Mouse (Mus musculus): Measurements from ENCODE around the gene Gm11042. TPM values are rescaled to one million over a fixed set of nuclear protein-coding genes. Genes with fewer than 3 reads are reported as not detected.

The Gm11042 gene
- polyA plus RNA-seq (2012; rRNA removed): not detected in 2 replicates

GRCm38 (mm10) chr12:74316344-74316973 lies at the start of gene Gm11042:
Gm11042 (minus strand) TSS chr12:74316394.
- peak; percentile 71 for DNase-seq (ENCODE audit: low read depth)
- no peak for TF ChIP-seq POLR2A (IDR thresholded peaks at IDR 0.05; ENCODE audit: borderline replicate concordance, extremely low read depth, insufficient read depth, insufficient read length, poor library complexity, severe bottlenecking)

GRCm38 (mm10) chr12:74364477-74364876 lies 48.3 kb upstream of the Gm11042 start:
- TF ChIP-seq POLR2A (IDR thresholded peaks at IDR 0.05; ENCODE audit: borderline replicate concordance, extremely low read depth, insufficient read depth, insufficient read length, poor library complexity, severe bottlenecking) (no peak), CTCF (IDR thresholded peaks at IDR 0.05; ENCODE audit: borderline replicate concordance, extremely low read depth, insufficient read depth, insufficient read length) (no peak)
- no peak for DNase-seq (ENCODE audit: low read depth)

GRCm38 (mm10) chr12:74363076-74363475 lies 46.9 kb upstream of the Gm11042 start:
- peak; percentile 54 for DNase-seq (ENCODE audit: low read depth)
- TF ChIP-seq POLR2A (IDR thresholded peaks at IDR 0.05; ENCODE audit: borderline replicate concordance, extremely low read depth, insufficient read depth, insufficient read length, poor library complexity, severe bottlenecking) (no peak), CTCF (IDR thresholded peaks at IDR 0.05; ENCODE audit: borderline replicate concordance, extremely low read depth, insufficient read depth, insufficient read length) (no peak)

- no peak for TF ChIP-seq CTCF (IDR thresholded peaks at IDR 0.05; ENCODE audit: borderline replicate concordance, extremely low read depth, insufficient read depth, insufficient read length)
- no peak for TF ChIP-seq POLR2A (IDR thresholded peaks at IDR 0.05; ENCODE audit: borderline replicate concordance, extremely low read depth, insufficient read depth, insufficient read length, poor library complexity, severe bottlenecking)
Measured at GRCm38 (mm10) chr12:74362453-74362852, 46.3 kb upstream of the Gm11042 start.

DNA sequence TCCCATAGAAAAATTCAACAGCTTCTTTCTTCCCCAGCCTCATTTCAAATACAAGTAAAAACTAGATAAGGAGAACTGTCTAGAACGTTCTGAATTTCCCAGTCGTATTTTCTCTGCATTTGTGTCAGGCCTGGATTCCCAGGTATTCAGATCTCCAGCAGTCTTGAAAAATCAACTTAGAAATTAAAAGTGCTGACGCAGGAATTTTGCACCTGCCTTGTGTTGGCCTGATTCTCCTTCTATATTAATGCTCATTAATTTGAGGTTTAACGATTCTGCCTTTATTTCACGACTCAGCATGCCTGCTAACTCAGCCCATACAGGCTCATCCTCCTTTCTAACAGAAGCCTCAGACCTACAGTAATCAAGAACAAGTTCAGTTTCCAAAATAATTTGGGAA lies 43.6 kb upstream of the Gm11042 start:
- no peak for DNase-seq (ENCODE audit: low read depth)
- TF ChIP-seq POLR2A (IDR thresholded peaks at IDR 0.05; ENCODE audit: borderline replicate concordance, extremely low read depth, insufficient read depth, insufficient read length, poor library complexity, severe bottlenecking): no peak
- TF ChIP-seq CTCF (IDR thresholded peaks at IDR 0.05; ENCODE audit: borderline replicate concordance, extremely low read depth, insufficient read depth, insufficient read length): no peak

More at GRCm38 (mm10) chr12:74362453-74362852, 46.3 kb upstream of the Gm11042 start:
- DNase-seq (ENCODE audit: low read depth): no peak

- no peak for DNase-seq (ENCODE audit: low read depth)
- TF ChIP-seq CTCF (IDR thresholded peaks at IDR 0.05; ENCODE audit: borderline replicate concordance, extremely low read depth, insufficient read depth, insufficient read length): no peak; the same call in 1 of the 2 replicates
- TF ChIP-seq POLR2A (IDR thresholded peaks at IDR 0.05; ENCODE audit: borderline replicate concordance, extremely low read depth, insufficient read depth, insufficient read length, poor library complexity, severe bottlenecking): no peak
Measured at GRCm38 (mm10) chr12:74357806-74358205, 41.6 kb upstream of the Gm11042 start.

- TF ChIP-seq CTCF (IDR thresholded peaks at IDR 0.05; ENCODE audit: borderline replicate concordance, extremely low read depth, insufficient read depth, insufficient read length): no peak
- no peak for TF ChIP-seq POLR2A (IDR thresholded peaks at IDR 0.05; ENCODE audit: borderline replicate concordance, extremely low read depth, insufficient read depth, insufficient read length, poor library complexity, severe bottlenecking)
- no peak for DNase-seq (ENCODE audit: low read depth)
Measured at GRCm38 (mm10) chr12:74342720-74343119, 26.5 kb upstream of the Gm11042 start.

GRCm38 (mm10) chr12:74340070-74340469 lies 23.9 kb upstream of the Gm11042 start:
- no peak for DNase-seq (ENCODE audit: low read depth)
- TF ChIP-seq CTCF (IDR thresholded peaks at IDR 0.05; ENCODE audit: borderline replicate concordance, extremely low read depth, insufficient read depth, insufficient read length): no peak
- TF ChIP-seq POLR2A (IDR thresholded peaks at IDR 0.05; ENCODE audit: borderline replicate concordance, extremely low read depth, insufficient read depth, insufficient read length, poor library complexity, severe bottlenecking): no peak

DNA sequence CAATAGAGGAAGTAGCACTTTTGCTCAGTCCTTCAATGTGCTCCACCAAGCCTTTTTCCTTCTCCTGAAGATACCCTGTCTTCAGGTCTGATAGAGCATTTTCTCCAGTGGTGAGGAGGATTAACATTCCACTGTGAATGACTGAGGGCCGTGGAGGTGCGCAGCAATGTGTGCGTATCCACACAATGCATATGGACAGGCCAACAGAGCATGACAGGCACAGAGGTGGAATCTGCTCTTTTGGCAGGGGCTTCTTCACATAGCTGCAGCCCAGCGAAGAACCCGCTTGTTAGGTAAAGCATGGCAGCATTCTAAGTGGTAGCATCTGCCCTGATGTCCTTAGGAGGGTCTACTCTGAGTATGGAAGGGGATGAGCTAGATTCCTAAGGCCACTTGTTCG lies 17.5 kb upstream of the Gm11042 start:
- TF ChIP-seq POLR2A (IDR thresholded peaks at IDR 0.05; ENCODE audit: borderline replicate concordance, extremely low read depth, insufficient read depth, insufficient read length, poor library complexity, severe bottlenecking): no peak

GRCm38 (mm10) chr12:74333016-74333415 lies 16.8 kb upstream of the Gm11042 start:
- peak; percentile 92 for DNase-seq (ENCODE audit: low read depth)
- TF ChIP-seq POLR2A (IDR thresholded peaks at IDR 0.05; ENCODE audit: borderline replicate concordance, extremely low read depth, insufficient read depth, insufficient read length, poor library complexity, severe bottlenecking): no peak
- TF ChIP-seq CTCF (IDR thresholded peaks at IDR 0.05; ENCODE audit: borderline replicate concordance, extremely low read depth, insufficient read depth, insufficient read length): peak; percentile 85

More for the DNA sequence above, 17.5 kb upstream of the Gm11042 start:
- no peak for DNase-seq (ENCODE audit: low read depth)

- DNase-seq (ENCODE audit: low read depth): no peak
- TF ChIP-seq CTCF (IDR thresholded peaks at IDR 0.05; ENCODE audit: borderline replicate concordance, extremely low read depth, insufficient read depth, insufficient read length) (no peak), POLR2A (IDR thresholded peaks at IDR 0.05; ENCODE audit: borderline replicate concordance, extremely low read depth, insufficient read depth, insufficient read length, poor library complexity, severe bottlenecking) (no peak)
Measured at GRCm38 (mm10) chr12:74329759-74330158, 13.6 kb upstream of the Gm11042 start.

DNA sequence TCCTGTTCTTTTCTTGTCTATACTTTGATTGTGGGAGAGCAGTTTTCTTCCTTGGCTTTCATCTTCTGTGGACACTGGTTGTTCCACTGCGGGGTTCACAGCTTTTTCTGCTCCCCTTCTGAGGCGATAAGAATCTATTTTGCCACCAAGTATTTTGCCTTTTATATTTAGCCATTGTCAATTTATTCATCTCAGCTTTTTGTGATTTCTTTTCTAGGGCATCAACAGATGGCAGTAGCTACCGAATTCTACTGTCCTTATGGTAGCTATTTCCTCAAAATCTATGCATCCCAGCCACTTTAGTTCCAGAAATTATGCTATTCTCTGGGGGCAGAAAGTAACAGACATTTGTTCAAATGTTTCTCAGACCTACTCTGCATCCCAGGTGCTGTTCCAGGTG lies 10.4 kb upstream of the Gm11042 start:
- TF ChIP-seq CTCF (IDR thresholded peaks at IDR 0.05; ENCODE audit: borderline replicate concordance, extremely low read depth, insufficient read depth, insufficient read length): no peak
- TF ChIP-seq POLR2A (IDR thresholded peaks at IDR 0.05; ENCODE audit: borderline replicate concordance, extremely low read depth, insufficient read depth, insufficient read length, poor library complexity, severe bottlenecking): no peak
- no peak for DNase-seq (ENCODE audit: low read depth)
